Comparison of ENCODE assay signal across 21 mouse cellular contexts in genomic region chr8:89279844-89280243, GRCm38 (mm10).
DNase-seq lines count a peak whose midpoint lies in the region; ATAC-seq and TF ChIP-seq lines count a peak whose summit lies in the region.
"Had no signal": no experiment of that assay in that cellular context is flagged by ENCODE, and none has a peak within 500 bp of the region (broad histone marks: within the 10 kb centered on the region; RNA-seq: fewer than 3 reads in every experiment).

No protein-coding gene starts in this region.

- H3K36me3 ChIP-seq in liver, embryonic 14.5 days (replicated peaks; ENCODE audit: control insufficient read depth, insufficient read depth, low read depth), result no peaks in the 10 kb centered on the region
- H3K36me3 ChIP-seq: embryonic facial prominence, embryonic 12.5 days; hindbrain, embryonic 10.5 days; limb, embryonic 10.5 days; midbrain, embryonic 13.5 days had no signal

- no peak overlapping the region for H3K9ac ChIP-seq in liver, embryonic 14.5 days (replicated peaks)
- H3K9ac ChIP-seq: embryonic facial prominence, embryonic 12.5 days; forebrain, embryonic 13.5 days; lung, embryonic 14.5 days; midbrain, embryonic 13.5 days had no signal

- H3K27ac ChIP-seq in liver, embryonic 14.5 days, result no peak overlapping the region
- H3K27ac ChIP-seq: embryonic facial prominence, embryonic 12.5 days; forebrain, embryonic 13.5 days; heart, adult 2 months; hindbrain, embryonic 10.5 days; hindbrain, postnatal 0 days; left cerebral cortex, adult 2 months; limb, embryonic 10.5 days; midbrain, embryonic 13.5 days had no signal

- no peak for TF ChIP-seq EP300 in liver, embryonic 14.5 days (IDR thresholded peaks at IDR 0.05; ENCODE audit: low read depth)

- no peak overlapping the region for H3K4me2 ChIP-seq in liver, embryonic 14.5 days (ENCODE audit: low read depth)
- H3K4me2 ChIP-seq: embryonic facial prominence, embryonic 12.5 days; forebrain, embryonic 13.5 days; lung, embryonic 14.5 days; midbrain, embryonic 13.5 days had no signal

- WGBS in liver, embryonic 14.5 days (ENCODE audit: insufficient replicate concordance), result 39% methylated on average over 3 of the region's 3 CpGs

- TF ChIP-seq CTCF in liver, embryonic 14.5 days (IDR thresholded peaks at IDR 0.05; ENCODE audit: low read depth), result no peak

- H3K9me3 ChIP-seq in liver, embryonic 14.5 days (ENCODE audit: control insufficient read depth, low read length), result no peaks in the 10 kb centered on the region
- H3K9me3 ChIP-seq: embryonic facial prominence, embryonic 12.5 days; forebrain, embryonic 13.5 days; hindbrain, embryonic 10.5 days; limb, embryonic 10.5 days; midbrain, embryonic 13.5 days had no signal

- peak; percentile 91 for DNase-seq in kidney, adult 9 months
- DNase-seq in kidney, adult 11 months, result no peak
- DNase-seq in lung, postnatal 36 days, result peak; percentile 38
- DNase-seq in lung, postnatal 4 days, result no peak
- DNase-seq in liver, embryonic 14.5 days (ENCODE audit: low read depth in 3 of 3, low spot score in 3 of 3), result peak; percentile 13 to 35 (median 22)
- DNase-seq in embryo, embryonic 11 days, result no peak
- no peak for DNase-seq in gastrocnemius, postnatal 14 days
- DNase-seq: cerebellum, adult 9-11 months; heart, adult 2 months; kidney, postnatal 10 days; lung, embryonic 14.5 days; right cerebral cortex, postnatal 14 days; thymus, adult 2 months had no signal

- ATAC-seq in liver, embryonic 14.5 days (ENCODE audit: insufficient read depth), result peak; percentile 60; the same call in 1 of the 2 replicates
- ATAC-seq: forebrain, embryonic 13.5 days; hindbrain, postnatal 0 days; midbrain, embryonic 13.5 days had no signal

- no peaks in the 10 kb centered on the region for H3K27me3 ChIP-seq in liver, embryonic 14.5 days (ENCODE audit: control insufficient read depth, insufficient read depth, low read length)
- H3K27me3 ChIP-seq: forebrain, embryonic 13.5 days; midbrain, embryonic 13.5 days had no signal

- intact Hi-C loops in gastrocnemius, postnatal 14 days (cut with DNase I; ENCODE audit: low total_unique reads), result no loop called here

- no peaks in the 10 kb centered on the region for H3K4me1 ChIP-seq in liver, embryonic 14.5 days (replicated peaks; ENCODE audit: control insufficient read depth in 2 of 2, insufficient read depth in 2 of 2, low read length in 1 of 2)
- H3K4me1 ChIP-seq: embryonic facial prominence, embryonic 12.5 days; midbrain, embryonic 13.5 days had no signal

- H3K4me3 ChIP-seq in liver, embryonic 14.5 days (ENCODE audit: insufficient read depth in 1 of 2, low read depth in 2 of 2, low read length in 2 of 2), result no peak overlapping the region
- H3K4me3 ChIP-seq: embryonic facial prominence, embryonic 12.5 days; erythroblast, embryonic 14.5 days; forebrain, embryonic 13.5 days; heart, adult 2 months; hindbrain, embryonic 10.5 days; left cerebral cortex, adult 2 months; limb, embryonic 10.5 days; midbrain, embryonic 13.5 days had no signal

Comparison
In these comparisons a context has a peak if more than half of its experiments do, and no peak if none do; other contexts are left out.
1. DNase-seq: peak in kidney, adult 9 months (single experiment), lung, postnatal 36 days (single experiment) and liver, embryonic 14.5 days (3 of 3); none in kidney, adult 11 months (single experiment), lung, postnatal 4 days (0 of 2), embryo, embryonic 11 days (single experiment) and gastrocnemius, postnatal 14 days (single experiment).